Mouse (Mus musculus): ENCODE data around the gene Dapk3. TPM values are rescaled to one million over a fixed set of nuclear protein-coding genes. Genes with fewer than 3 reads are reported as not detected.

The Dapk3 gene
- 63.2 and 71.7 TPM in 2 replicates for polyA plus RNA-seq (2012; rRNA removed)

DNA sequence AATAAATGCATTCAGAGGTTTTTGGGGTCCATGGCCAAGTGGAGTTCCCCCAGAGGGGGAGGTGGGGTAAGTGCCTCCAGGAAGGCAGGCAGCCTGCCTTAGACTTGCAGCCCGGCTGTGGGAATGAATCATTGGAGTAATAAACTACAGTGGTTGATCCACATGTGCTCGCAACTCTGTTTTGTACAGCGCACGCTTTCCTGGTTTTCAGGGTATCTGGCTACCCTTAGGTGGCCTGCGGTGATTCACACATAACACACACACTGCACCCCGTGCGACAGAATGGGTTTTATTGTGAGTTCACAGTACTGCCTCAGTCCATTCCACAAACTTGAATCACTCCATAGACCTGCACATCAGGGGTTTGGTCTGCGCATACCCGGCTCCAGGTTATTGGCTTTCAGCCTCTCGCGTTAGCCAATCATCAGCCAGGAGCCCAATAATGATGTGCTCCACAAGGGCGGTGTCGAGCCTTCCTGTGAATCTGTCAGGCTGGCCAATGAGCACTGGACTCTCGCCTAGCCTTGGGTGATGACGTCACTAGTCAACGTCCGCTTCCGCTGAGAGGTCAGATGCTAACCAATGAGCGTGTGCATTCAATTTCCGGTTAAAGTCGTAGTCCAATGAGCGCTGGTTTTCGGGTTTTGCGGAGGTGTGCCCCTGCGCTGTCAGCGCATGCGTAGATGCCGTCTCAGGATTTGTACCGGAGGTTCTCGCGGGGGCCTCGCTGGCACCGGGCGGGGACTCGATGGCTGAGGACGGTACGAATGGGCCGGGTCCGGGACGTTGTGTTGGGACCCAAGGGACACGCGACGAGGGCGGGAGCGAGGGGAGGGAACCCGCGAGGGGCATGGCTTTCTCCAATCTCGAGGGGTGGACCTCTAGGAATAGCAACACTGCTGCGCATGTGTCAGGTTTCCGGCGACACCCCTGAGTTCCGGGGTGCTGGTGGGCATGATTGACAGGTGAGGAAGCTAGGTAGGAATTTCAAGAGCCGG, at the start of gene Dapk3:
Gene Dapk3, plus strand, starts transcription at position 670 of the 998 bp plus-strand sequence.

GRCm38 (mm10) chr10:81134966-81135681, 47.7 kb upstream of the Dapk3 start, which contains the start of gene Zbtb7a:
Gene Zbtb7a (plus strand): TSS chr10:81135220.

GRCm38 (mm10) chr10:81167200-81168086, 15.4 kb upstream of the Dapk3 start, which contains the start of gene Pias4:
Gene Pias4 (minus strand): TSS chr10:81167923.

GRCm38 (mm10) chr10:81176466-81177271, 6.1 kb upstream of the Dapk3 start, which contains the start of gene Eef2:
Gene Eef2 (plus strand): TSS chr10:81176631.

DNA sequence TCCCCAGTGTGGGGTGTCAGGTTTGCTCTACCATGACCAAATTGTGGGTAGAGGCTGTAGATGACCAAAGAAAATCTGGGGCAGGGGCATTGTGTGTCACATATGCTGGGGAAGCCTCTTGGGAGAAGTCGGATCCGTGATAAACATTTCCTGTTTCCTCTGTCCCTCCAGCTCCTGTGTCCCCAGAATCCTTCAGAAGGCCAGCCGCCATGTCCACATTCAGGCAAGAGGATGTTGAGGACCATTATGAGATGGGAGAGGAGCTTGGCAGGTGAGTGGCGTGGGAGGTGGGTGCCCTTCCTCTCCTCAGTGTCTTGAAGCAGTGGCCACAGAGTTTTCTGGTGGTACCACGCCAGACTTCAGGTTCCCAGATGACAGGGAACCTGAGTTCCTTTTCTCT, 1.0 kb downstream of the Dapk3 start, which contains the start of gene 4930442H23Rik:
Gene 4930442H23Rik, minus strand, starts transcription at position 45 of the 400 bp plus-strand sequence.

GRCm38 (mm10) chr10:81201807-81202758, 19.3 kb downstream of the Dapk3 start, which contains the start of gene Nmrk2:
Gene Nmrk2 (minus strand): TSS chr10:81202051.

DNA sequence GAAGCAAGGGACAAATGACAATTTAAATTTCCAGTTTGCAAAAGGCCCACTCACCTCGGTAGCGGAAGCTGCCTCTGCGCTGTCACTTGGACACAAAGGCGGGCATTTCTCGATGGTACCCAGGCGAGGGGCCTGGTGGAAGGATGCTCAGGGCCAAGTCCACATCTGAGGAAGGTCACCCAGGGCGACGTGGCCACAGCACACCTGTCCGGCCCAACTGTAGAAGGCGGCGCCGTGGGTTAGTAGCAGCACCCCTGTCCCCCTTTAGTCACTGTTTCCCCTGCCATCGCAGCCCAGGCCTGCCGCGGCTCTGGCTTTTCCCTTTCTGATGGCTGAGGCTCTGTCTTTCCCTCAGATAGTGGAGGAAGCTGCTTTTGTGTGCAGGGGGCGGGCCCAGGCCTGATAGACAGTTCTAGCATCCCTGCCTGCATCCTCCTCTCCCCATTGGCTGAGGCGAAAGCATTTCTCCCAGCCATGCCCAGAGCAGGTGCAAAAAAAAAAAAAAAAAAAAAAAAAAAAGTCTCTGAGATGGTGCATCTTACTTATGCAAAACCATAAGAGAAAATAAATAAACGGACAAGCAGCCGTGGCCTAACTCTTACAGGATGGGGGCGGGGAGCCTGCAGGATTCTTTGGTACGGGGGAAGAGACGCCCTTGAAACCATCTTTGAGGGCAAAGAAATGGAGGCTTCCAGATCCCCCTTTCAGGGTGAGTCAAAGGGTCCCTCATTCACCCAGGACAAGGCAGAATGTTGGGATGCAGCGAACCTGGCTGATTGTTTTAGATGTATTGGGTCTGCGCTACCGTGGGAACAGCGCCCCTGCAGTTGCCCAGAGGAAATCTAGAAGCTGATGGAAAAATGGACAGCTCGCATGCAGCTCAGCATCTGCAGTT, 47.9 kb downstream of the Dapk3 start, which contains the start of gene Atcay:
Gene Atcay, minus strand, starts transcription at position 396 of the 895 bp plus-strand sequence.

GRCm38 (mm10) chr10:81232580-81233225, 49.9 kb downstream of the Dapk3 start, which contains the start of gene Zfr2:
Gene Zfr2 (plus strand): TSS chr10:81233155.

Other genes starting within 250 kb of the Dapk3 start
- 3.4 and 5.5 TPM in 2 replicates for gene Gng7, start 168.1 kb upstream of the Dapk3 start, polyA plus RNA-seq (2012; rRNA removed)
- 5.8 and 6.1 TPM in 2 replicates for gene Diras1, start 157.3 kb upstream of the Dapk3 start, polyA plus RNA-seq (2012; rRNA removed)
- 26.5 and 35.6 TPM in 2 replicates for gene Slc39a3, start 145.6 kb upstream of the Dapk3 start, polyA plus RNA-seq (2012; rRNA removed)
- 168 and 193 TPM in 2 replicates for gene Sgta, start 122.8 kb upstream of the Dapk3 start, polyA plus RNA-seq (2012; rRNA removed)
- 62.7 and 69.0 TPM in 2 replicates for gene Thop1, start 113.0 kb upstream of the Dapk3 start, polyA plus RNA-seq (2012; rRNA removed)
- 0.52 and 0.73 TPM in 2 replicates for gene Creb3l3, start 84.1 kb upstream of the Dapk3 start, polyA plus RNA-seq (2012; rRNA removed)
- gene Map2k2, start 77.1 kb upstream of the Dapk3 start, polyA plus RNA-seq (2012; rRNA removed): 167 and 173 TPM in 2 replicates
- gene Zbtb7a, start 47.8 kb upstream of the Dapk3 start, polyA plus RNA-seq (2012; rRNA removed): 12.7 and 17.8 TPM in 2 replicates
- 39.5 and 41.3 TPM in 2 replicates for gene Pias4, start 15.1 kb upstream of the Dapk3 start, polyA plus RNA-seq (2012; rRNA removed)
- 1,158 and 1,360 TPM in 2 replicates for gene Eef2, start 6.4 kb upstream of the Dapk3 start, polyA plus RNA-seq (2012; rRNA removed)
- not detected in 2 replicates for gene 4930442H23Rik, start 844 bp downstream of the Dapk3 start, polyA plus RNA-seq (2012; rRNA removed)
- 0.02 and 0.04 TPM in 2 replicates for gene Nmrk2, start 19.0 kb downstream of the Dapk3 start, polyA plus RNA-seq (2012; rRNA removed)
- 25.0 and 36.7 TPM in 2 replicates for gene Atcay, start 47.8 kb downstream of the Dapk3 start, polyA plus RNA-seq (2012; rRNA removed)
- gene Zfr2, start 50.1 kb downstream of the Dapk3 start, polyA plus RNA-seq (2012; rRNA removed): 16.3 and 16.6 TPM in 2 replicates
- 4.0 and 4.3 TPM in 2 replicates for gene Matk, start 69.9 kb downstream of the Dapk3 start, polyA plus RNA-seq (2012; rRNA removed)
- 91.5 and 109 TPM in 2 replicates for gene Mrpl54, start 83.9 kb downstream of the Dapk3 start, polyA plus RNA-seq (2012; rRNA removed)
- gene Apba3, start 84.0 kb downstream of the Dapk3 start, polyA plus RNA-seq (2012; rRNA removed): 25.6 and 44.9 TPM in 2 replicates
- gene Tjp3, start 108.6 kb downstream of the Dapk3 start, polyA plus RNA-seq (2012; rRNA removed): 2.6 and 4.2 TPM in 2 replicates
- gene Pip5k1c, start 110.0 kb downstream of the Dapk3 start, polyA plus RNA-seq (2012; rRNA removed): 84.4 and 91.7 TPM in 2 replicates
- gene Cactin, start 138.1 kb downstream of the Dapk3 start, polyA plus RNA-seq (2012; rRNA removed): 50.3 and 63.1 TPM in 2 replicates
- gene Tbxa2r, start 145.7 kb downstream of the Dapk3 start, polyA plus RNA-seq (2012; rRNA removed): 2.4 and 3.1 TPM in 2 replicates
- gene Gipc3, start 160.3 kb downstream of the Dapk3 start, polyA plus RNA-seq (2012; rRNA removed): 0.04 and 0.06 TPM in 2 replicates
- 116 and 139 TPM in 2 replicates for gene Hmg20b, start 167.5 kb downstream of the Dapk3 start, polyA plus RNA-seq (2012; rRNA removed)
- 8.6 and 9.0 TPM in 2 replicates for gene Mfsd12, start 174.5 kb downstream of the Dapk3 start, polyA plus RNA-seq (2012; rRNA removed)
- 0.28 and 0.31 TPM in 2 replicates for gene 4930404N11Rik, start 182.8 kb downstream of the Dapk3 start, polyA plus RNA-seq (2012; rRNA removed)
- gene Fzr1, start 195.5 kb downstream of the Dapk3 start, polyA plus RNA-seq (2012; rRNA removed): 91.8 and 113 TPM in 2 replicates
- 56.2 and 57.9 TPM in 2 replicates for gene Dohh, start 201.4 kb downstream of the Dapk3 start, polyA plus RNA-seq (2012; rRNA removed)
- 3.9 and 4.3 TPM in 2 replicates for gene Gm48551, start 201.5 kb downstream of the Dapk3 start, polyA plus RNA-seq (2012; rRNA removed)
- gene Gm48552, start 206.0 kb downstream of the Dapk3 start, polyA plus RNA-seq (2012; rRNA removed): 5.2 and 8.2 TPM in 2 replicates
- 3.7 and 5.0 TPM in 2 replicates for gene Smim24, start 210.0 kb downstream of the Dapk3 start, polyA plus RNA-seq (2012; rRNA removed)